Mouse (Mus musculus) ovary, adult 10 weeks (tissue): ENCODE measurements around the gene Iqcc. TPM values are rescaled to one million over a fixed set of nuclear protein-coding genes. Genes with fewer than 3 reads are reported as not detected.

ENCODE experiments used
- polyA plus RNA-seq: library from polyadenylated mRNA; stranded (reverse); fragments of 350-450 nt; fragmentation: Illumina TruSeq; extraction: RNeasy Lipid Tissue Mini Kit (QIAGEN cat#74804); gene quantifications from one replicate; pipeline ENCODE4 v1.2.3, GENCODE M21; 2014

Iqcc gene
- polyA plus RNA-seq, result 4.9 TPM

GRCm38 (mm10) chr4:129618786-129619691, at the start of gene Iqcc:
Gene Iqcc, minus strand, starts transcription at chr4:129619099.

GRCm38 (mm10) chr4:129640638-129641467, 22.0 kb upstream of the Iqcc start, which contains the start of gene Txlna:
Gene Txlna, minus strand, starts transcription at chr4:129641065.

DNA sequence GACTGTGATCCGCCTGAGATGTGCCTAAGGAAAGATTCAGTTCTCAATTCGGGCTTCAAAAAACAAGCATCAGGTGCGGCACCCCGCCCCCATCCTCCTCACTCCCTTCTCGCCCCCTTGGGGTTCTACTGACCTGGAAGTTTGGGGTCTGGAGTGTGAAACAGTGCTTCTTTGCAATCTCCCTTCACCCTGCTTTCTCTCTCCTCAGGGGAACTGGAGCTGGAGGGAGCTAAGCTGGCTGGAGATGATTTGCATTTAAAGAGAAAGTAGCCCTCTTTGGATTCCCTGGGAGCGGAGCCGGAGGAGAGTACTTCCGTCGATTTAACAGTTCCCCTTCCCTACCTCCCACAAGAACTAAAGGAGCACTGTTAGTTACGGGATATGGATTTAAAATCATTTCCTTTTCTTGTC, 4.8 kb upstream of the Iqcc start, which contains the start of gene Ccdc28b:
Ccdc28b (minus strand) TSS at position 267 of the 411 bp plus-strand sequence.

DNA sequence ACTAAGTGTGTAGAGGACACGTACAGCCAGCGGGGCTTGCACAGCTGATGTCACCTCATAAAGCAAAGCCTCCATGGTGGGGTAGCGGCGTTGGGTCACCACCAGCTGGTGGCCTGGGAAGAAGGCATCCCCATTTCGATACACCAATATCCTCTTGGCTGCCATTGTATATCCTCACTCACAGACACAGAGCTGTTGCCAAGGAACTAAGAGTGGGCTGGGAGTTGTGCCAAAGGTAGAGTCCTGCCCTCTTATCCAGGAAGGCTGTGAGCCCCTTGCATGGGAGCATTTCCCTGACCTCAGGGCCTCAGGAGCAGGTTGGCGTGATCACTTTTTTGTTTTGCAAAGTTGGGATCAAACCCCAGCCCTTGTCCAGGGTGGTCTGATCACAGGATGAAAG, 4.8 kb downstream of the Iqcc start, which contains the start of gene Dcdc2b:
Dcdc2b (minus strand) TSS at position 165 of the 400 bp plus-strand sequence.

GRCm38 (mm10) chr4:129600233-129601158, 18.4 kb downstream of the Iqcc start, which contains the start of the genes Eif3i and Tmem234:
Gene Eif3i, minus strand, starts transcription at chr4:129600648.
Gene Tmem234, plus strand, starts transcription at chr4:129600668.

GRCm38 (mm10) chr4:129578466-129578865, 40.4 kb downstream of the Iqcc start, which contains the start of gene Fam167b:
Gene Fam167b, minus strand, starts transcription at chr4:129578549.

DNA sequence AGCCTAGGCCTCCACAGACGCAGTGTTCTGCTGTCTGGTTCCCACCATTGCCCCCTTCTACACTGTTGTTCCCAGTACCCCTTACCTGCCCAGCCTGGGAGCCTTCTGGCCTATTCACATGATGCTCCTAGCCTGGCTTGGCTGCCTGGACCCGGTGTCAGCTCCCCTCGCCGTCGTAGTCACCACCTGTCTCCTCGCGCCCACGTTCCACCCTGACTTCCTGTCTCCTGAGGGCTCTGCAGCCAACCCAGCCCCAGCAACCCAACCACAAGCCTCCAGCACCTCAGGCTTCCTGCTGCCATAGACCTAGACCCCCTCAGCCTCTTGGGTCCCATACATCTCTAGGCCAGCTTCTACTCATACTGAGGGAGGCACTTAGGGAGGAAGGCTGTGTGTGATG, 45.5 kb downstream of the Iqcc start, which contains the start of gene Lck:
Lck (minus strand) TSS at position 212 of the 400 bp plus-strand sequence.

Other genes with a start within 250 kb of the Iqcc start
- gene Zbtb8a, start 241.0 kb downstream of the Iqcc start, polyA plus RNA-seq, result 4.2 TPM
- gene Zbtb8b, start 178.2 kb downstream of the Iqcc start, polyA plus RNA-seq, result 18.5 TPM
- gene Bsdc1, start 157.5 kb downstream of the Iqcc start, polyA plus RNA-seq, result 8.4 TPM
- not detected for gene Tssk3, start 128.1 kb downstream of the Iqcc start, polyA plus RNA-seq
- gene Fam229a, start 127.9 kb downstream of the Iqcc start, polyA plus RNA-seq, result not detected
- 220 TPM for gene Marcksl1, start 105.5 kb downstream of the Iqcc start, polyA plus RNA-seq
- 51.0 TPM for gene Hdac1, start 76.4 kb downstream of the Iqcc start, polyA plus RNA-seq
- gene Lck, start 45.5 kb downstream of the Iqcc start, polyA plus RNA-seq, result 0.66 TPM
- 0.94 TPM for gene Fam167b, start 40.5 kb downstream of the Iqcc start, polyA plus RNA-seq
- 20.0 TPM for gene Eif3i, start 18.5 kb downstream of the Iqcc start, polyA plus RNA-seq
- 29.8 TPM for gene Tmem234, start 18.4 kb downstream of the Iqcc start, polyA plus RNA-seq
- gene Dcdc2b, start 4.8 kb downstream of the Iqcc start, polyA plus RNA-seq, result not detected
- gene Ccdc28b, start 4.8 kb upstream of the Iqcc start, polyA plus RNA-seq, result 4.1 TPM
- 20.1 TPM for gene Txlna, start 22.0 kb upstream of the Iqcc start, polyA plus RNA-seq
- 60.3 TPM for gene Kpna6, start 53.7 kb upstream of the Iqcc start, polyA plus RNA-seq
- 0.43 TPM for gene Tmem39b, start 77.7 kb upstream of the Iqcc start, polyA plus RNA-seq
- gene Khdrbs1, start 123.2 kb upstream of the Iqcc start, polyA plus RNA-seq, result 354 TPM
- 2,436 TPM for gene Ptp4a2, start 192.1 kb upstream of the Iqcc start, polyA plus RNA-seq